Mouse (Mus musculus) thymus, postnatal 0 days (tissue): ENCODE measurements around the gene Olfr1211. TPM values are rescaled to one million over a fixed set of nuclear protein-coding genes. Genes with fewer than 3 reads are reported as not detected.

Source experiments
- DNase-seq: peaks from one replicate; pipeline ENCODE4 v3.0.0-alpha.2; 2015; ENCODE audit warnings: low spot score
- polyA plus RNA-seq: library from polyadenylated mRNA; unstranded; fragments of >200 nt; fragmentation: Nextera tagmentation; extraction: Ambion mirVana; gene quantifications from 2 replicates; pipeline ENCODE4 v1.2.1, GENCODE M21; 2015

Gene Olfr1211
- polyA plus RNA-seq = not detected in 2 replicates

DNA sequence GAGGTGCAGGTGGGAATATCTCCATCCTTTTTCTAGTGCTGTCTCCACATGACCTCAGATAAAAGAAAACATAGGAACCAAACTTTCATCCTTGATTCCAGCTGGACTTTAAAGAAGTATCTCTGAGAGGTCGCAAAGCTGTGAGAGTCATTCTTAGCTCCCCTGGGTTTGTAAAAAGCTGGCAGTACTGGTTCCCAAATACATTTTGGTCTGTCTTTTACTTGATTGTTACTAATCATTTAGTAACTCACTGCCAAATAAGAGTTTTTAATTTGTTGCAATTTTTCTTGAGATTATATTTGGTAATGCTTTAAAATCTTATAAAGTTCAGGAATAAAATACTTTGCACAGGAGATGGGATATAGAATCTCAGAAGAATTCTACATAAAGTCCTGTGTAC, at the start of gene Olfr1211:
Gene Olfr1211 (minus strand): TSS at position 101 of the 400 bp plus-strand sequence.
- no peak for DNase-seq

DNA sequence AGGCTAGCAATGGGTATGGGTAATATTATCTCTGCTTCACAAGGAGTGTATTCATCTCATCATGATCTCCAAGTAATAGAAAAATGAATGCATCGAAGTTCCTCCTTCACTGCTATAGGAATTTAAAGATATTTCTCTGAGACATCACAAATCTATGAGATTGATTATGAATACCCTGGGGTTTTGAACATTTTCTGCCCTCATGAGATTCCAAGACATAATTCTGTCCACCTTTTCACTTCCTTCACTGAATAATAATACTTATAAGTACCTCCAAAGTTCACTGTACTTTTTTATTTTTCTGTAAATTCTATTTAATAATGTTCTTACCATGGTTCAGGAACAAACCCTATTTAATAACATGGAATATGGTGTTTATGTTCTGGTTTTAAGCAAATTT, 42.3 kb upstream of the Olfr1211 start, which contains the start of gene Gm13762:
Gene Gm13762 (minus strand): TSS at position 101 of the 400 bp plus-strand sequence.
- DNase-seq = no peak

- DNase-seq = no peak
Measured at GRCm38 (mm10) chr2:88953669-88954068, 15.8 kb upstream of the Olfr1211 start, which contains the start of gene Olfr1212. Olfr1212 (plus strand) TSS chr2:88953969.

DNA sequence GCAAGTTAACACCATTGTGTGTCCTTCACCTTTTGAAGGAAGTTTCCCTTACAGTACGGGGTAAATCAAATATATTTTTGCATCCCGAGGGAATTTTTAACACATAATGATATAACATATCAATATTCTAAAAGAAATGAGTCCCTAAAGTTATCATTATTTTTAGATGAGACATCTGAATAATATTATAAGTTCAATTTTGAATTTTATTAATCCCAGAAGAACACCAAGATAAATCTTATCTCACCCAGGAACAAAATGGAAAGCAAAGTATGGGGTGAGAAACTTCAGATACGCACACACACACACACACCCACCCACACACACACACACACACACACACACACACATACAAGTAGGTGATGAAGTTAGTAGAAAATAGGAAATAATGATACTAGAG, 22.9 kb downstream of the Olfr1211 start, which contains the start of gene Olfr1209:
Gene Olfr1209 (minus strand): TSS at position 101 of the 400 bp plus-strand sequence.
- no peak for DNase-seq

DNA sequence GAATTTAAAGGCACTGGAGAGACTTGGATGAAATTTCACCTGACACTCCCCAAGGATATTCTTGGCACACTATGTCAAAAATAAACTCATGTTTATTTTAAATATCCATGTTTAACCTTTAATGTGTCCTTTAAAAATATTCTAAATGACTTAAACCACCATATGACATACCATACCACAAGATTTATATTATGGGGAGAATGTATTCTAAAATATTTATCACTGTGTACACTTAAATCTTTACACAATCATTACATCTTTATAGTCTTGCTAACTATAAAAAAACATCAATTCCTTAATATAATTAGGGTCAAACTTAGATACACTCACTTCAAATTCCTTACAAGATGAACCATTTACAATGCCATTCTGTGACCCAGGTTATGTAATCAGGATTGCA, 35.7 kb downstream of the Olfr1211 start, which contains the start of gene Olfr1208:
Gene Olfr1208 (minus strand): TSS at position 101 of the 400 bp plus-strand sequence.
- DNase-seq = no peak

Other genes with a start within 250 kb of the Olfr1211 start
- gene Olfr1195, start 248.9 kb downstream of the Olfr1211 start, polyA plus RNA-seq = not detected in 2 replicates
- not detected in 2 replicates for gene Olfr1196, start 233.5 kb downstream of the Olfr1211 start, polyA plus RNA-seq
- not detected in 2 replicates for gene Olfr1197, start 205.7 kb downstream of the Olfr1211 start, polyA plus RNA-seq
- not detected in 2 replicates for gene Olfr1198, start 186.7 kb downstream of the Olfr1211 start, polyA plus RNA-seq
- gene Olfr1199, start 177.6 kb downstream of the Olfr1211 start, polyA plus RNA-seq = not detected in 2 replicates
- gene Olfr1200, start 167.6 kb downstream of the Olfr1211 start, polyA plus RNA-seq = not detected in 2 replicates
- not detected in 2 replicates for gene Olfr1201, start 145.1 kb downstream of the Olfr1211 start, polyA plus RNA-seq
- not detected in 2 replicates for gene Olfr1202, start 123.6 kb downstream of the Olfr1211 start, polyA plus RNA-seq
- not detected in 2 replicates for gene Olfr1205, start 108.4 kb downstream of the Olfr1211 start, polyA plus RNA-seq
- gene Olfr1204, start 88.8 kb downstream of the Olfr1211 start, polyA plus RNA-seq = not detected in 2 replicates
- gene Olfr1206, start 74.9 kb downstream of the Olfr1211 start, polyA plus RNA-seq = not detected in 2 replicates
- gene Olfr1208, start 35.8 kb downstream of the Olfr1211 start, polyA plus RNA-seq = not detected in 2 replicates
- gene Olfr1209, start 23.0 kb downstream of the Olfr1211 start, polyA plus RNA-seq = not detected in 2 replicates
- not detected in 2 replicates for gene Olfr1212, start 15.9 kb upstream of the Olfr1211 start, polyA plus RNA-seq
- not detected in 2 replicates for gene Gm13762, start 42.2 kb upstream of the Olfr1211 start, polyA plus RNA-seq
- gene Olfr1214, start 54.5 kb upstream of the Olfr1211 start, polyA plus RNA-seq = not detected in 2 replicates
- not detected in 2 replicates for gene Olfr1215, start 68.9 kb upstream of the Olfr1211 start, polyA plus RNA-seq
- not detected in 2 replicates for gene Olfr1216, start 80.2 kb upstream of the Olfr1211 start, polyA plus RNA-seq
- not detected in 2 replicates for gene Olfr1217, start 94.0 kb upstream of the Olfr1211 start, polyA plus RNA-seq
- gene Olfr1218, start 123.1 kb upstream of the Olfr1211 start, polyA plus RNA-seq = not detected in 2 replicates
- gene Olfr1219, start 145.4 kb upstream of the Olfr1211 start, polyA plus RNA-seq = not detected in 2 replicates
- gene Olfr1220, start 168.7 kb upstream of the Olfr1211 start, polyA plus RNA-seq = not detected in 2 replicates
- not detected in 2 replicates for gene Olfr1221, start 179.2 kb upstream of the Olfr1211 start, polyA plus RNA-seq
- not detected in 2 replicates for gene Olfr1222, start 194.9 kb upstream of the Olfr1211 start, polyA plus RNA-seq
- gene Olfr1223, start 213.4 kb upstream of the Olfr1211 start, polyA plus RNA-seq = not detected in 2 replicates
- gene Olfr1224-ps1, start 226.0 kb upstream of the Olfr1211 start, polyA plus RNA-seq = not detected in 2 replicates
- gene Olfr1225, start 236.6 kb upstream of the Olfr1211 start, polyA plus RNA-seq = not detected in 2 replicates